Mouse (Mus musculus): ENCODE results near the gene Cdc42se1. TPM values are rescaled to one million over a fixed set of nuclear protein-coding genes. Genes with fewer than 3 reads are reported as not detected.

The Cdc42se1 gene
- polyA plus RNA-seq, 3 experiments from 2014 or later = 179 to 293 (median 202) TPM

DNA sequence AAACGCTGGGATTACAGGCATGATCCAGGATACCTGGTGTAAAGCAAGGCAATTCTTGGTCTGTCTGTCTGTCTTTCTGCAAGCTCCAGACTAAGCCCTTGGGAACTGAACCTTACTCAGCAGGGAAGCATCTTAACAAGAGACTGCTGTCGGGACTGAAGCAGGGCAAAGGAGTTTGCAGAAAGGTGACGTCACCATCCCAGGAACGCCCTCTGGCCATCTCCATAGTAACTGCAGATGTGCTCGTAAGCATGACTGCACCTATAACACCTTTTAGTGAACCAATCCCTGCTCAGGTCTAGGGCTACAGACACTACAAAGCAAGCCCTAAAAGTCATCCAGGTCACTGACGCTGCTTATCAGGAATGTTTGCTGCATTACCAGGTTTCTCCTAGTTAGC is 4.2 kb upstream of the Cdc42se1 start:
- ATAC-seq = no peak

DNA sequence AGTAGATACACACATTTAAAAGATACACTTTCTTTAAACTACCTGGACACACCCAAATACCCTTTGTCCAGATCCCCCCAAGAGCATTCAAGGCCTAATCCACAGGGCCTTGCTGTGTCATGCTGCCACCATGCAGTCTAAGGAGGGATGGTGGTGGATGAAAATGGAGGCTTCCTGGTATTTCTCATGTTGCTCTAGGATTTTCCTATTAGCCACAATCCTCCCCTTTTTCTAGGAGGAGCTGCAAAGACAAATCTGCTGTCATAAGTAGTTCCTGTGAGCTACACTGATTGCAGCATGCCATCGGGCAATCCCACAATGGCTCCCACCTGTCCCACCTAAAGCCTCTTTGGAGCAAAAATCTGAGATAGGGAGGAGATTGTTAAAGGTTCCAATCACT is 1.3 kb upstream of the Cdc42se1 start:
- no peak for ATAC-seq

DNA sequence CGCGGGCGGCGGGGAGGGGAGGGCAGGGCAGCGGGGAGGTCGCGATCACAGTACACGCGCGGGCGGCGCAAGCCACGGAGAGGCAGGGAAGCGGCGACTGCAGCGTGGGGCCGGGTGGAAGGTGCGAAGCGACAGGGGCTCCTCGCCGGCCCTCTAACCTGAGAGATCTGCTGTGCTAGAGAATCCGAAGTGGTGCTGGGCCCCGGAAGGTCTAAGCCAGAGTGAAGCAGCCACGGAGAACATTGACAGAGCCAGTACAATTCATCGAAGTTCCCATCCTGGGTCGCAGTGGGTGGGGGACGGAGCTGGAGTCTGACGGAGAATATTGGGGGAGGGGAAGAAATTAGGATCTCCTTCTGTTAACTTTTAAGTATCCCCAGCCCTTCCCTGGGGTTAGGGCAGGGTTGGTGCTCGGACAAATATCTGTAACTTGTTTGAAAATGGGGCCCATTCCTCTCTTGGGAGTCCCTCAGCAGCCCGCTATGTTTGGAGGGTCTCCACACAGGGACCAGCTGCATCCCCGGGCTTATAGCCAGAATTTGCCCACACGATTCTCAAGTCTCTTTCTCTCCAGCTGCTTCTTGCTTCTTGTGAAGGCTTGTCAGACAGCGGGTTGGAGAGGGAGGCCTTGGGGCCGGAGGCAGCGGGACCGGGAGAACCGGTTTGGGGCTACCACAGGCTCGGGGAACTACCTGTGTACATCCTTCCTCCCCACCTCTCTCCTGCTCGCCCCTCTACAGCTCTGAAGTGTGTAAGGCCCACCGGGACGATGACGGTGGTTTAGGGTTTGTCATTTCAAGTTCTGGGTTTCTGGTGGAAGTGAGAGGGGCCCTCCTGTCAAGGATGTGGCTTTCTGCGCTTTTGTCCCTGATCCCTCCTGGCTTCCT is 605 bp downstream of the Cdc42se1 start:
- ATAC-seq = peak; percentile 20

DNA sequence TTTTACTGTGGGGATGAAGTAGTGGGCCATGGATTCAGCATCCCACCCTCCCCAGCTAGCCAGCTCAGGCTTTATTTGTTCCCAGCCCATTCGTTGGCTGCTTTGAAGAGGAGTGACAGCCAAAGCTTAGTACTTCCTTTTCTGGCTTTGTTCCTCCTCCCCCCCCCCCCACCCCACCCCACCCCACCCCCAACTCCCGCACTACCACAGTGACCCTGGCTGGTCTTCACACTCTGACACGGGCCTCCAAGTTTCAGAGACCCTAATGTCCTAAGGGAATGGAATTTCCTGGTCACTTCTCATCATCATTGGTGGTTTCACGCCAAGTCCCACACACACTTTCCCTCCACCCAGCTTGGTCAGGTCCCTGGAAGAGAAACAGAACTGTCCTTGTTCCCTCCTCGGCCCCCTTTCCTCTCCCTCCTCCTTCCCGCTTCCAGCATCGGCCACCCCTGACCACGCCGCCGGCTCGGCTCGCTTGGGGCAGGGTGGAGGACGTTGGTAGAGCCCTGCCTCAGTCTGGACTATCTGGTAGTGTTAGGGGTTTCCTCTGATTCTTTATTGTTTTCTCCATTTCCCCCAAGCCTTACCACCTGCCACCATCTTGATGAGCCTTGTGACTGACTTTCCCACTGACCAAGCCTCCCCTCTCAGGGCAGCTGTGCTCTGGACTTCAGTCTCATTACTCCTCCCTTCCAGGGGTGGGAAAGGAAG is 1.4 kb downstream of the Cdc42se1 start:
- no peak for ATAC-seq

DNA sequence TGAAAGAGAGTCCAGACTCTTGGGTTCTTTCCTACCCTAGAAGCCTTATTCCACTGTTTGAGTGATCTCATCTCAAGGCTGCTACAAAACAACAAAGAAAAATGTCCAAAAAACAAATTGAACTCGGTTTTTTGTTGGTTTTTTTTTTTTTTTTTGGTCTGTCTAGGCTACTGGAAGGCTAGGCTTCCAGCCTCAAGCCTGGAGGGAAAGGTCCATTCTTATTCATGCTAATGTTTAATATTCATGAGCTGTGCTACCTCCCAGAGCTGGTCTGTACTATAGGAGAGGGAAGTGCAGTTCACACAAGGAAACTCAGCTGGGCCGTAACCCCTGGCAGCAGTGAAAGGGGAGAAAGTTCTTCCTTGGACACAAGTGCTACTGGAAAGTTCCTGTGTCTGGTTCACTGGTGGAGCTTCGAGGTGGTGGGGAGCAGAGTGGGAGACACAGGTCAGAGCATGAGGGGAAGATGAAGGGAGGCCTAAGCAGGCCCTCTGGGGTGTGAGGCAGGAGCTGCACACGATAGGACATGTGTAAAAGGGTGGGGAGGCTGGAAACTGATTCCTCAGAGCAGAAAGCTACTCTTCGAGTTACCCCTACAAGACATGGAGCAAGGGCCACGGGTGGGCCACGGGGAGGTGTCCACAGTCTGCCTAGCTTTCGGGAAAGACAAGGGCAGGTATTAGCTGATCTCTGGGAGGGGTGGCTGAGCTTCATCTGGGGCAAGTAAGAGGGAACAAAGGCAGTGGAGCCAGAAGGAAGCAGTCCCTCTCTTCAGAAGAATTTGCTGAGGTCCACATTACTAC is 2.2 kb downstream of the Cdc42se1 start:
- ATAC-seq = no peak

DNA sequence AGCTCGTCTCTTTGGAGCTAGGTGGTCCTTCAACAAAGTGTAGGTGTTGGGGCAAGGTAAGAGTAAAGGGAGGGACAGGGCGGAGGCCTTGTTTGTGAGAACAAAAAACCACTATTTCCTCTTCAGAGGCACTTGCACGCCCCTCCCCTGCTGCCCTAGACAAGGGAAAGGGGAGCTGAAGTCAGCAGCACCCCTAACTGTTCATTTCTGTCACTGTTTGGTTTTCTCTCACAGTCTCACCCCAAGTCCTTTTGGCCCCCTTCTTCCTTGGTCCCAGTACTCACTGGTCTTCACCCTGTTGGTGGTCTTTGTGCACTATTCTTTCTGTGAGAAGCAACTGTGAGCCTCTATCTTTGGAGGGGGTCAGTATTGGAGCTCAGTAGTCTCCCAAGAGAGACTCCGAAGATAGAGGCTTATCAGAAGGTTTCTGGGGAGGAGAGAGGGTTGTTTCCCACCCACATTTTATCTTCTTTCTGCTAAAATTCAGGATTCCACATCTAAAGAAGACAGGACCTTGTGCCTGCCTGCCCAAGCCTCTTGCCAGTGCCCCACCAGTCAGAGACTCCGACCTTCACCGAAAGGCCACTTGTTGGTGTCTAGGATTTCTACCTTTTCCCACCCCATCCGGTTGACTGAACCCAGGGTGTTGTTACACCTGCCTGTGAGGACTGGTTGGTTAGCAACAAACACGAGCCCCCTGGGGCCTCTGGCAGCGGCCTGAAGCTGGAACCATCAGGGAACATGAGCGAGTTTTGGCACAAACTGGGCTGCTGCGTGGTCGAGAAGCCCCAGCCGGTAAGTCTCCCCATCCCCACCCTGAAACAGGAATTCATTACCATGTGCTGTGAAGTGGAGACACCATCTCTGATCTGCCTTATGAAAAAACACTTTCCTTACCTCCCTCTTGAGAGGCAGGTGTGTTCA is 3.0 kb downstream of the Cdc42se1 start, which contains the start of gene Mllt11:
Gene Mllt11, minus strand, starts transcription at position 874 of the 924 bp plus-strand sequence.
- peak; percentile 30 for ATAC-seq

DNA sequence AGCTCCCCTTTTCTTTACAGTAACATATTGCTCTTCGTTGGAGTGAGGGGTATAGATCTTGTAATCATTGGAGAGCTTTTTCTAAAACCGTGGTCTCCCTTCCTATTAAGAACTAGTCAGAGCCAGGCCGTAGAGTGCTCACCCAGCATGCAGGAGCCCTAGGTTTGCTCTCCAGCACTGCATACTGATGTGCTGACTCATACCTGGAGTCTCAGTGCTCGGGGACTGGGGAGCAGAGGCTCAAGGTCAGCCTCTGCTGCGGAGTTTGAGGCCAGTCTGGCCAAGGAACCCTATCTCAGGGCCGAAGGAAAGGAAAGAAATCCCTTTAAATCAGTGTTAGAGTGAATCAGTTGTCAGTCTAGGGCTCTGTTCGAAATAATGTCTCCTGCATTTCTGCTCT is 4.2 kb downstream of the Cdc42se1 start:
- no peak for ATAC-seq

DNA sequence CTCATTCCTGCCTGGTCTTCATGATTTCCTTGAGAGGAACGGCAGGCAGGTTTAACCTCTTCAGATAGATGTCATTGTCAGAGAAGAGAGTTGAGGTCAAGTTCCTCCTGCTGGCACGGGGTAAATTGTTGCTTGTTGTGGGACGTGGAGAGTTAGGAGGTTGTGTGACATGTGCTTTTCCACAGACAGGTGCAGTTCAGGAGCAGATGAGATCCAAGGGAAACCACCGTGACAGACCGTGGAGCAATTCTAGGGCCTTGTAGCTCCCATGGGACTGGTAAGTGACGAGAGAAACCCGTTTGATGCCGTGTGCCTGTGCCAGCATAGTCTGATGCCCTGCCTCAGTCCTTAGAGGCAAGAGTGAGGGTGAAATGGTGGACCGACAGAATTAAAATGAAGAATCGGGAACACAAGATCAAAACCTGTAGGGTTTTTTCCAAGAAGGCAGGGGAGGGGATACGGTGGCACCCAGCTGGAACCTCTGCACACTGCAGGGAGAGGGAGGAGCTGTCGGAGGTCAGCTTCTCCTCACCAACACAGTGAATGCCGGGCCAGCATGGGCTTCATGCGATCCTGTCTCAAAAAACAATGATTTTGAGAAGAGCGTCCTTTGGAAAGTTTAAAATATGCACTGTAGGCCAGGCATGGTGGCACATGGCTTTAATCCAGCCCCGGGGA is 4.9 kb downstream of the Cdc42se1 start:
- no peak for ATAC-seq

DNA sequence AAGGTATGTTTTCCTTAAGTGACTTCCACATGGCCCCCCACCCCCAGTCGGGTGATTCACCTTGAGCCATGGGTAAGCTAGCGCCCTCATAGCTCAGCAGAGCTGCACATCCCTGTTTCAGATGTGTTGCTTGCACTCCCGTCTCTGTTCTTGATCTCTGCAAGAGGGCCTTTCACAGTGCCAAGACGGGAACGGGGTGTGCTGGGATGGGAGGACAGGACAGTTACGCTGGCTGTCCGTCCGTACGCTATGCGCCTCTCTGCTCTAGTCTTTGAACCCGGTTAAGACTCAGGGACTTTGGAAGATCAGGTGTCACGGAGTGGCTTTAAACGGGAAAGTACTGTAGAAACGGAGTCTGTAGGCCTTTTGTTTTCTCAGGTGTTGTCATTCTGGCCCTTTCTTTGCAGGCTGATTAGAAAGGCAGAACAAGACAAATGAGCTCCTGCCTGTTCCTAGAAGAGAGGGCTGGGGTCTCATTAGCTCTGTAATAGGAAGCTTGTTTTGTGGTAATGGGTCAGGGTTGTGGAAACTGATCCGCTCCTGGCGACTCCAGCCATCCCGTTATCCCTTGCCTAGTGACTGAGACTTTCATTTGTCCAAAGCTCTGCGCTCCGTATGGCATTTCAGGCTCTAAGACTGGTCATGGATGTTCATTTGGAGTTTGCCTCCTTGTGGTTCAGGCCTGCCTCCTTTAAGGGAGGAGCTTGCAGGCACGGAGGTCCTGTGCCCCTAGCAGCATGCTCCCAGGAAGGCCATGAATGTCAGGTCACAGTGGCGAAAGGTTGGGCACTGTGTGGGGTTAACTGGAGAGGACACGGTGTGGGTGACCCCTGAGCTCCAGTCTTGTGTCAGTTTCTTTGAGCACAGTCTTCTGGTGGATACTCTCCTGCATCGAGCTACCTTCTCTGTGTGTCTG is 7.1 kb downstream of the Cdc42se1 start:
- ATAC-seq = no peak

DNA sequence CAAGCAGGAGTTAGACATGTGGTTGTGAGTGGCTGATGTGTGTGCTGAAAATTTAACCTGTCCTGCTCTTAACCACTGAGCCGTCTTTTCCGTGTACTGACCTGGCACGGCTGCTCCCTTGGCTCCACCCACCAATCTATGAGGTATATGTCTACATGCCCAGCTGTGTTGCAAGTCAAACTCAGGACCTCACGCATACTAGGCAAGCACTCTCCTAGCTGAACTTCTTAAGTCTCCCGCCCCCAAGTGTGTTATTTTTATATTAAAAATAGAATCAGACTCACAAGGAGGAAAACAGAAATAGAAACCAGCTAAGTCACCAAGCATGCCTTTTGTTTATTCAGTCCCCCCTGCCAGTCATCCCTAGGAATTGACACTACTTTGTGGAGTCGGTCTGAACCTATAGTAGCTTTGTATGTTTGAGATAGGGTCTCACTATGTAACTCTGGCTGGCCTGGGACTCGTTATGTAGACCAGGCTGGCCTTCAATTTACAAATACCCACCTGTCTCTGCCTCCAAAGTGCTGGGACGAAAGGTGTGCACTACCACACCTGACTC is 9.1 kb downstream of the Cdc42se1 start:
- no peak for ATAC-seq

DNA sequence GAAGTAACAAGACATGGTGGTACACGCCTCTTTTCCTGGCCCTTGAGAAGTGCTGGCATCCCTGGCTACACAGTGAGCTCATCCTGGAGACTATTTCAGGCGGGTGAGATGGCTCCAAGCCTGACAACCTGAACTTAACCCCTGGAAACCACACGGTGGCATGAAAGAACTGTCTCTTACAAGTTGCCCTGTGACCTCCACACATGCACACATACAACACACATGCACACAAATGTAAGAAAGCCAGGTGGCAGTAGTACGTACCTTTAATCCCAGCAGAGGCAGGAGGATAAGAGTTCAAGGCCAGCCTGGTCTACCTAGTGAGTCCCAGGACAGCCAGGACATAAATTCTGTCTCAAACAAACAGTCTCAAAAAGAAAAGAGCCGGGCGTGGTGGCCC is 10.5 kb downstream of the Cdc42se1 start:
- ATAC-seq = peak; percentile 43

DNA sequence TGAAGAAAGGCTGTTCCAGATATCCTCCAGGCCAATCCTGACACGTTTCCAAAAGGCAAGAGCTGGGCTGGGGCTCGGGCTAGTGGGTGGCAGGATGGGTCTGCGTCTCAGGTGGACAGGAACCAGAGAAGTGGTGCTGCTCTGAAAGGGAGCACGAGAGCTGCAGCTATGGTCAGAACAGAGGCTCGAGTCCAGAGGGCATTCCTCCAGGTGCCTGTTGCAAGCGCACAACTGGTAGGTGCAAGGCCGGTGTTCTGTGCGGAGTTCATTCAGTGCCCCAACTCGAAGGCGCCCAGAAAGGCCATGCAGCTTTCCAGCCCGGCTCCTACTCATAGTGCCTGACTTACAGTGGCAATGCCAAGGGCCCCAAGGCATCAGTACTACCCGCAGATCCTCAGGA is 11.4 kb downstream of the Cdc42se1 start:
- no peak for ATAC-seq

DNA sequence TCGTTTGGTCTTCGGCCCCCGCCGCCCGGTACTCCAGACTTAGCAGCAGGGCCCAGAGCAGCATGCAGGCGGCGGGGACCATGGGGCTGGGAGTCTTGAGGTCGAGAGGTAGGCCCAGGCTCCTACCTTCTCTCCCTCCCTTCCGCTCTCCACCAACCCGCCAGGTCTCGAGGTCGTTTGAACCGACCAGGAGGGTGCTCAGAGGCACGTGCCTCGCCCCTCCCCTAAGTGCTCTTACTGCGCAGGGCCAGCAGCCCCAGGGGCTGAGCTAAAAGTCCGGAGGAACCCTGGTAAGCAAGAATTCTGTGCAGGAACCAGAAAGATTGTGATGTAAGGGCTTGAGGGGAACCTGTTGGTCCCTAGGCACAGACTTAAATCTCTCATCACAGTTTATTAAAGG is 12.4 kb downstream of the Cdc42se1 start:
- ATAC-seq = no peak

DNA sequence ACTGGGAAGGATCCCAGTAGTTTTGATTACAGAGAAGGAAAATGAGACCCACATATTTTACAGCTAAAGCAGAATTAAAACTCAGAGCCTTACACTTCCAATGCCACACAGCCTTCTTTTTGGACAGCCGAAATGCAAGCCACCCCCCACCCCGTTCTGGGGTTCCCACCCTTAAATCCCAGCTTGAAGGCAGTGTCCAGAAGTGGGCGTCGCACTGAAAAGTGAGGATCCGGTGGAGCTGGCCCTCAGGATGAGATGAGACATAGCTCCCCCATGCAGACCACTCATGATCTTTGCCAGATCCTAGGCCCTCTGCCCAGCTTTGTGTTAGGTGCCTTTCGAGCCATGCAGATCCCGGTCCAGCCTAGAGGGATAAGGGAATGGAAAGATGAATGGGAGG is 13.0 kb downstream of the Cdc42se1 start, which contains the start of gene Gm128:
Gene Gm128, minus strand, starts transcription at position 101 of the 400 bp plus-strand sequence.
- no peak for ATAC-seq

DNA sequence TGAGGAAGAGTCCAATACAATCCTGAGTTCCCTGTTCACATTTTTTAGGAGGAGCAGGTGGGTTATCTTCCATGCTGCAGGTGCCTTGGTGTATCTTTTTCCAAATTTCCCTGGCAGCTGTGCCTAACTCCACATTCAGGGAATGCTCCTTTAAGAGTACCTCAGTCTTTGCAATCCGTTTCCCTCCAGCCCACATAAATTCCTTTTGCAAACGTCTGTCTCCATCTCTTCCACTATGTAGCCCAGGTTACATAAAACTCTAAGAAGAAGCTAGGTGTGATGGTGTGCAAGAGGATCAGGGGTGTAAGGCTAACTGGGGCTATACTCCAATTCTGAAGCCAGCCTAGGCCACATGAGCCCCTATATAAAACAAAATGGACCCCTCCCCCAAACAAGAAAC is 14.6 kb downstream of the Cdc42se1 start:
- no peak for ATAC-seq

DNA sequence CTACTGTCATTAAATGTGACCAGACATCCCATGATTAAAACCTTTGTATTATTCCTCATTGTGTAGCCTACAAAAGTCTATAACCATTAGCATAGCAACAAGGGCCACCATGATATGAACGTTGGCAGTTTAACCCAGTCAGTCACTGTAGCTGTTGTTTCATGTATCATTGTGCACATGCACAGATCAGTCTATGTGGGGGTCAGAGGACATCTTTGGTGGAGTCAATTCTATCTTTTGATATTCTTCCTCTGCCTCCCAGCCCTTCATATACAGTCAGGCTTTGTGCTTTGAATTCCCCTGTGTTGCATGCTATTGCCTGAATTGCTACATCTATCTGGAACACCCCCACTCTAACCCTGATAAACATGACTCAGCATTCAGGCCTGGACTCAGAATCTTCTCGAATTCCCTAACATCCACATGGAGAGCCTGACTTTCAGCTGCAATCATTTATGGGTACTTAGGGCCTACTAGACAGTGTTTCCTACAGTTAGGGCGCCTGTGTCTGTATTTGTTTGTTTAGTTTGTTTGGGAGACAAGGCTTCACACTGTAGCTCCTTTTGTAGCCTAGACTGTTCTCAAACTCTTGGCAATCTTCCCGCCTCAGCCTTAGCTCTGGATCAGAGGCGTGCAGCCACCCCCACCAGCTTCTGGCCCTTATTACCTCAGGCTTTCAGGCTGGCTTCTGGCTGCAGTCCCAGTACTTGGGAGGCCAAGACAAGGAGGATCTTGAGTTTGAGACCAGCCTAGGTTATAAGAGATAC is 18.1 kb downstream of the Cdc42se1 start:
- no peak for ATAC-seq

DNA sequence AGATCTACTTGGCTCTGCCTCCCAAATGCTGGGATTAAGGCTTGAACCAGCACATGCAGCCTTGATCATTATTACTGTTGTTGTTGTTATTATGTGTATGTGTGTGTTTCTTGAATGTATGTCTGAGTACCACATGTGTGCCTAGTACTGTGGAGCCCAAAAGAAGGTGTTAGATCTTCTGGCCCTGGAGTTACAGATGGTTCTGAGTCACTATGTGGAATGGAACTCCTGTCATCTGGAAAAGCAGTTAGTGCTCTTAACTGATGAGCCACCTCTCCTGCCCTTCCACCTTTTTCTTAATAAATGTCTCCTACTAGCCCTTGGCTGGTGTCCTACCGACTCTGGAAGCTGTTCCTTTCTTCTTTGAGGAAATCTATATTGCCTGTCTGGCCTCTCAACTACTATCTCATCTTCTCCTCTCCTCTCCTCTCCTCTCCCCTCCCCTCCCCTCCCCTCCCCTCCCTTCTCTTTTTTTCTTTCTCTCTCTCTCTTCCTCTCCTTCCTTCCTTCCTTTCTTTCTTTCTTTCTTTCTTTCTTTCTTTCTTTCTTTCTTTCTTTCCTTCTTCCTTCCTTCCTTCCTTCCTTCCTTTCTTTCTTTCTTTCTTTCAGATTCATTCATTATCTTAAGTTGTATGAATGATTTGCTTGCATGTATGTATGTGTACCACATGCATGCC is 19.3 kb downstream of the Cdc42se1 start:
- ATAC-seq = no peak

DNA sequence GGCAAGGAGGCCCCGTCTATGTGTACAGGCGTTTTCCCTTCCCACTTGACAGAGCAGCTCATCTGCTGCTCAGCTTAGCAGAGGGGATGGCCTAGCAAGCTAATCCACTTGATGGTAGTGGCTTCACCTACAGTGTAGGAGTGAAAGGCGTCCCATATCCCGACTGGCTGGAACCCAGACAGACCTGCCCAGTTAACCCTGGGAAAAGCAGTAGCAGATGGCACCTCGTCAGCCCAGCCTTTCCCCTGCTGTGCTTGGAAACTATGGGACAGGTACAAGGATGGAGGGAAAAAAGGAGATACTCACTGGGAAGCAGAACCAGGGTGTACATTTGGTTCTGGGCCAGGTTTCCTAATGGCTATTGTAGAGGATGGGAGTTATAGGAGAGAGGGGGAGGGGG is 21.8 kb downstream of the Cdc42se1 start:
- no peak for ATAC-seq

Data from inflammation-experienced regulatory T-cells, adult 6 months (primary cell).